Mouse (Mus musculus): ENCODE data around the gene Slc5a4b. TPM values are rescaled to one million over a fixed set of nuclear protein-coding genes. Genes with fewer than 3 reads are reported as not detected.

The Slc5a4b gene
- total RNA-seq, 2 experiments from 2014 or later = not detected

Small RNAs within 50 kb of the gene (microRNA-seq; reads per million reads assigned to microRNA genes)
- gene Mir6409 = not detected

Other genes starting within 250 kb of the Slc5a4b start
- gene Derl3, start 217.5 kb downstream of the Slc5a4b start, total RNA-seq (2021) = 1 to 10 TPM in 1 of 2 experiments, under 1 TPM in 1; 0.91 to 1.3 TPM
- 10 to 100 TPM; 70.4 to 73.0 TPM for gene Smarcb1, start 189.3 kb downstream of the Slc5a4b start, total RNA-seq (2021)
- 1,000 to 10,000 TPM; 1,348 to 1,353 TPM for gene Chchd10, start 177.8 kb downstream of the Slc5a4b start, total RNA-seq (2021)
- 10 to 100 TPM in 1 of 2 experiments, 1 to 10 TPM in 1; 6.6 to 14.6 TPM for gene Mmp11, start 174.5 kb downstream of the Slc5a4b start, total RNA-seq (2021)
- under 1 TPM; 0.48 to 0.51 TPM for gene Gm867, start 170.3 kb downstream of the Slc5a4b start, total RNA-seq (2021)
- gene Vpreb3, start 167.9 kb downstream of the Slc5a4b start, total RNA-seq (2021) = 1 to 10 TPM; 1.1 to 1.2 TPM
- gene Gm5134, start 156.4 kb downstream of the Slc5a4b start, total RNA-seq (2021) = not detected
- gene Zfp280b, start 78.3 kb downstream of the Slc5a4b start, total RNA-seq (2021) = 10 to 100 TPM in 1 of 2 experiments, 1 to 10 TPM in 1; 9.0 to 11.0 TPM
- not detected for gene Slc5a4a, start 36.5 kb upstream of the Slc5a4b start, total RNA-seq (2021)
- 10 to 100 TPM; 17.5 to 18.5 TPM for gene Prmt2, start 126.9 kb upstream of the Slc5a4b start, total RNA-seq (2021)
- 10 to 100 TPM; 60.2 to 68.3 TPM for gene S100b, start 142.9 kb upstream of the Slc5a4b start, total RNA-seq (2021)
- gene Dip2a, start 234.3 kb upstream of the Slc5a4b start, total RNA-seq (2021) = 10 to 100 TPM; 30.8 to 39.4 TPM